Mouse (Mus musculus): Measurements from ENCODE around the gene Hist1h2be. TPM values are rescaled to one million over a fixed set of nuclear protein-coding genes. Genes with fewer than 3 reads are reported as not detected.
"Not testable (repeated sequence)": the region's sequence is repeated elsewhere in the genome, so short reads cannot be mapped to it uniquely, and the experiment has no call there.

The Hist1h2be gene
- polyA plus RNA-seq, 1 experiment from 2014 or later: 2.9 TPM

DNA sequence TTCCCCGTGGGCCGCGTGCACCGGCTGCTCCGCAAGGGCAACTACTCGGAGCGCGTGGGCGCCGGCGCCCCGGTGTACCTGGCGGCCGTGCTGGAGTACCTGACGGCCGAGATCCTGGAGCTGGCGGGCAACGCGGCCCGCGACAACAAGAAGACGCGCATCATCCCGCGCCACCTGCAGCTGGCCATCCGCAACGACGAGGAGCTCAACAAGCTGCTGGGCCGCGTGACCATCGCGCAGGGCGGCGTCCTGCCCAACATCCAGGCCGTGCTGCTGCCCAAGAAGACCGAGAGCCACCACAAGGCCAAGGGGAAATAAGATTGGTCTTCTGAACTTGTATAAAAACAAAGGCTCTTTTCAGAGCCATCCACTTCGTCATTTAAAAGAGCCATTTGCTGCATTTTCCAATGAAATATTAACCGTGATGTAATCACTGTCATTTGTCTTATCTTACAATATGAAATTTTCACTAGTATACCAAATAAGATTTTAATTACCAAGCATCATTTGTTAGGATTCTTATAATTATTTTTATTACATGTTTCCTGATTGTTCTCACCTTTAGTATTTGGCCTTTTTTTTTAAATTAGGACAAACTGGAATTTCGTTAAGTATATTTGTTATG is 46.3 kb downstream of the Hist1h2be start:
- CTCF ChIA-PET; DNase-seq (ENCODE audit: low read depth, low spot score); ATAC-seq; H3K27me3 ChIP-seq: not testable (repeated sequence)
- in situ Hi-C loops (cut with MboI; ENCODE audit: low pct_unique_long_range_greater_than_20kb): loop anchor here (5.0 kb wide), 1 partner anchor 168 kb away; no protein-coding TSS in a partner anchor
- POLR2A ChIA-PET: interaction anchor here (0.8 kb wide), 1 partner anchor 24 kb away, joined by 3 read pairs; no protein-coding TSS in a partner anchor
- TF ChIP-seq CTCF (IDR thresholded peaks at IDR 0.05): peak; percentile 17

DNA sequence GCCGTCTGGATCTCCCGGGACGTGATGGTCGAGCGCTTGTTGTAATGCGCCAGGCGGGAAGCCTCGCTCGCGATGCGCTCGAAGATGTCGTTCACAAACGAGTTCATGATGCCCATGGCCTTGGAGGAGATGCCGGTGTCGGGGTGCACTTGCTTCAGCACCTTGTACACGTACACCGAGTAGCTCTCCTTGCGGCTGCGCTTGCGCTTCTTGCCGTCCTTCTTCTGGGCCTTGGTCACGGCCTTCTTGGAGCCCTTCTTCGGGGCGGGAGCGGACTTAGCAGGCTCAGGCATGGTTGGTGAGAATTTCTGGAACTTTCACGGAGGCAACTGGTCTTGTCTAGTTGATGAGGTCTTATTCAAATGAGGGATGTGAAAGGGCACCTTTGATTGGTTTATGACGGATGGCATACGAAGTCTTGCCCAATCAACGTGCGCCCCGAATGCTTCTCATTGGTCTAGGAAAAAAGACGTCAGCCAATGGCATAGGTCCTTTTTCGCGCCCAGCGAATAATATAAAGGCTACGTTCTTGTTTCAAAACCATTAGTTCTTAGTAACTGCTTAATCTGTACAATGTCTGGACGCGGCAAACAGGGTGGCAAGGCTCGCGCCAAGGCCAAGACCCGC is 46.9 kb downstream of the Hist1h2be start, which contains the start of the genes Hist1h2bf and Hist1h2ad:
Gene Hist1h2bf (minus strand): TSS at position 299 of the 627 bp plus-strand sequence.
Gene Hist1h2ad (plus strand): TSS at position 484 of the 627 bp plus-strand sequence.
- CTCF ChIA-PET; H3K27me3 ChIP-seq; POLR2A ChIA-PET; in situ Hi-C loops (cut with MboI; ENCODE audit: low pct_unique_long_range_greater_than_20kb): not testable (repeated sequence)
- peak; percentile 94 for DNase-seq (ENCODE audit: low read depth, low spot score)
- peak; percentile 75 for ATAC-seq

DNA sequence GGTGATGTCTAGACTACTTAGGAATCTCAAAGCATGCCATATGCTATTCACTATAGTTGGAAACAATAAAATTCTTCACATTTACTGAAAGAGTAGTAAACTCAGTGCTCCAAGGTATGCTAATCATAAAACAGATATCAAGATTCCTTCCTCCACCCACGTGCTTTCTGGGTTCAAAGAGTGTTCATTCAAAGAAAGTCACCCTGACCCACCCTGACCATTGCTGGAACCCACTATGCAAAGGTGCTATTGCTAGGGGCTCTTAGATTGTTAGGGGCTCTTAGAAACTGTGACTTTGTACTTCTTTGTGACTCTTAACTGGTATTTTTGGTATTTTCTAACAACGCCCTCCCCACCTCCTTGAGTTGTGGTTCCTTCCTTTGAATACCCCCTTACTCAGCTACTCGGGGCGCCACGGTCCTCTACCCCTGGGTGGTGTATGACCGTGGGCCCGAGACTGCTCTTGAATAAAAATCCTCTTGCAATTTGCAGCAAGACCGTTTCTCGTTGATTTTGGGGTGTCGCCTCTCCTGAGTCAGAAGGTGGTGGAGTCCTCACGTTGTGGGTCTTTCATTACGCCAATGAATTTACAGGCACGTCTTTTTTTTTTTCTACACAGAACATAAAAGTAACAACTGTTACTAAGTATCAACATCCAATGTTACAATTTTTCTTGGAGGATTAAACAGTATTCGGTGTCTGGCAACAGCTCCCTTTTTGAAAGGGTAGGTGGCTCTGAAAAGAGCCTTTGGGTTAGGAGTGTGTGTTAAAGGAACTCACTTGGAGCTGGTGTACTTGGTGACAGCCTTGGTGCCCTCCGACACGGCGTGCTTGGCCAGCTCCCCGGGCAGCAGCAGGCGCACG is 47.7 kb downstream of the Hist1h2be start:
- H3K27me3 ChIP-seq; ATAC-seq; in situ Hi-C loops (cut with MboI; ENCODE audit: low pct_unique_long_range_greater_than_20kb); POLR2A ChIA-PET; DNase-seq (ENCODE audit: low read depth, low spot score); CTCF ChIA-PET: not testable (repeated sequence)

DNA sequence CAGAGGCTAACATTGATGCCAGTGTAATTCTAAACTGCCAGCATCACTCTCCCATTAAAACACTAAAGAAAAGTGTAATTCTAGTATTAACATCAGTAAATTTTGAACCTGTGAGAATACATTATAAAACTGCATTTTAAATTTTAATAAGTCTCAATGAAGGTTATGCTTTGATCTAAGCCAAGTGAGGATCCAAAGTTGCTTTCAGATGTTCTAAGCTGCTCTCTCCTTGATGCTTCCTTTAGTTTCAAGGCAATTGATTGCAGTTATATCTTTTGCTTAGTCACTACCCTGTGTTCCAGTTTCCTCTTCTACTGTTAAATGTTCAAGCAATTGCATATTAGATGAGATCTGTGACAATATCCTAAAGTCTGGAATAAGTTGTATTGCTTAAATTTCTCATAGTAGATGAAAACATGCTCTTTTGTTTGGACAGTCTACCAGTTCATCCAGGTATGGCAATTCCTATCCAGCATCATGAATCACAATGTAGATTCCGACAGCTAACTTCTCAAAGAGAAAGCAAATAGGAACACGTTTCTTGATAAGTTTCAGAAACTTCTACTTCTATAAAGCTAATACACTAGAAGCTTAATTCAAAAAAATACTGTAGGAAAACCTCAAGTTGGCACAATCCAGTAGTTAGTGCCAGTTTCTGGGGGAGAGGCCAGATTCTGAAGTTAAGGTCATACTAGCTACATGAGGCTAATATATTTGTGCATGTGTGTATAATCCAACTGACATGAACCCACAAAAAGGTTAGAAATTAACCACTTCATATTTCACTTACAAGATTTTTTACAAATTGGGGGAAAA is 48.5 kb downstream of the Hist1h2be start:
- DNase-seq (ENCODE audit: low read depth, low spot score): no peak
- H3K27me3 ChIP-seq: no peaks in the 10 kb centered on the region
- ATAC-seq: no peak
- in situ Hi-C loops (cut with MboI; ENCODE audit: low pct_unique_long_range_greater_than_20kb): no loop called here
- TF ChIP-seq CTCF (IDR thresholded peaks at IDR 0.05): no peak
- ChIA-PET CTCF (no interaction called here), POLR2A (interaction anchor here (1.1 kb wide), 1 partner anchor 18 kb away, joined by 3 read pairs; no protein-coding TSS in a partner anchor)

DNA sequence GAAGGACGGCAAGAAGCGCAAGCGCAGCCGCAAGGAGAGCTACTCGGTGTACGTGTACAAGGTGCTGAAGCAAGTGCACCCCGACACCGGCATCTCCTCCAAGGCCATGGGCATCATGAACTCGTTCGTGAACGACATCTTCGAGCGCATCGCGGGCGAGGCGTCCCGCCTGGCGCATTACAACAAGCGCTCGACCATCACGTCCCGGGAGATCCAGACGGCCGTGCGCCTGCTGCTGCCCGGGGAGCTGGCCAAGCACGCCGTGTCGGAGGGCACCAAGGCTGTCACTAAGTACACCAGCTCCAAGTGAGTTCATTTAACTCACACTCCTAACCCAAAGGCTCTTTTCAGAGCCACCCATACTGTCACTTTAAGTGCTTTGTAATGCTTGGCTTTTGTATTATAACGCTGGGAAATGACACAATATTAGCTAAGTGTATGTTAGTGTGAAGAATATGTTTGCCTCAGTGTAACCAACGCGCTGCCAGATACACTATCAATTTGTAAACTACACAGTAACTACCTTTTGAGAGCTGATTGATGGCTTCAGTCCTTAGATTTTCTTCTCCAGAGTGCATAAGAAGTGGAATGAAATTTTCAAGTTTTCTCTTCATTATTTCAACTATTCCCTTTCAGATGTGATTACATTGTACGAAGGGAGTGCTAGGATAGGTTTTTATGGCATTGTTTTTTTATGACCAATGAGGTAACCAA is 49.3 kb downstream of the Hist1h2be start:
- CTCF ChIA-PET; in situ Hi-C loops (cut with MboI; ENCODE audit: low pct_unique_long_range_greater_than_20kb); ATAC-seq; DNase-seq (ENCODE audit: low read depth, low spot score); H3K27me3 ChIP-seq: not testable (repeated sequence)
- POLR2A ChIA-PET: interaction anchor here (1.1 to 1.9 kb wide), 2 partner anchors 10 to 17 kb away, joined by 3 to 5 read pairs; partner anchors contain the start of gene Hist1h4d

DNA sequence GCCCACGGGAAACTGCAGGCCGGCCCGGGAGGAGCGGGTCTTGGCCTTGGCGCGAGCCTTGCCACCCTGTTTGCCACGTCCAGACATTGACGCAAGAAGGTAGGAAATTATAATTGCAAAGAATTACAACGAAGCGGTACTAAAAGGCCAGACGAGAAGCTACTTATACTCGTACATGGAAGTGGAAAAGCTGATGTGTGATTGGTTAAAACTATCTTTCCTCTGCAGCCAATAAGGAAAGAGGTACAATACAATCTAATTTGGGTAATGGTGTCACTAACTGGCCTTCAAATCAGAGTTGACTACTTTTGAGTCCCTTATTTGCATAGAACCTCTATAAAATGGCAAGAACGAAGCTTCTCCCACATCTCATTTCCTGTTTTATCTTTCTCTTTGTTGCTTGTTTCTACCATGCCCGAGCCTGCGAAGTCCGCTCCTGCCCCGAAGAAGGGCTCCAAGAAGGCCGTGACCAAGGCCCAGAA is 49.9 kb downstream of the Hist1h2be start, which contains the start of the genes Hist1h2ae and Hist1h2bg:
Gene Hist1h2ae (minus strand): TSS at position 199 of the 482 bp plus-strand sequence.
Gene Hist1h2bg (plus strand): TSS at position 375 of the 482 bp plus-strand sequence.
- ATAC-seq (peak; percentile 82), DNase-seq (ENCODE audit: low read depth, low spot score) (peak; percentile 89)
- POLR2A ChIA-PET: interaction anchor here (1.1 to 1.9 kb wide), 3 partner anchors 11 to 127 kb away, joined by 3 to 5 read pairs (median 5); partner anchors contain the start of genes Hist1h4c and Hist1h4d
- in situ Hi-C loops (cut with MboI; ENCODE audit: low pct_unique_long_range_greater_than_20kb): no loop called here
- no peaks in the 10 kb centered on the region for H3K27me3 ChIP-seq
- no peak for TF ChIP-seq CTCF (IDR thresholded peaks at IDR 0.05)
- CTCF ChIA-PET: no interaction called here

DNA sequence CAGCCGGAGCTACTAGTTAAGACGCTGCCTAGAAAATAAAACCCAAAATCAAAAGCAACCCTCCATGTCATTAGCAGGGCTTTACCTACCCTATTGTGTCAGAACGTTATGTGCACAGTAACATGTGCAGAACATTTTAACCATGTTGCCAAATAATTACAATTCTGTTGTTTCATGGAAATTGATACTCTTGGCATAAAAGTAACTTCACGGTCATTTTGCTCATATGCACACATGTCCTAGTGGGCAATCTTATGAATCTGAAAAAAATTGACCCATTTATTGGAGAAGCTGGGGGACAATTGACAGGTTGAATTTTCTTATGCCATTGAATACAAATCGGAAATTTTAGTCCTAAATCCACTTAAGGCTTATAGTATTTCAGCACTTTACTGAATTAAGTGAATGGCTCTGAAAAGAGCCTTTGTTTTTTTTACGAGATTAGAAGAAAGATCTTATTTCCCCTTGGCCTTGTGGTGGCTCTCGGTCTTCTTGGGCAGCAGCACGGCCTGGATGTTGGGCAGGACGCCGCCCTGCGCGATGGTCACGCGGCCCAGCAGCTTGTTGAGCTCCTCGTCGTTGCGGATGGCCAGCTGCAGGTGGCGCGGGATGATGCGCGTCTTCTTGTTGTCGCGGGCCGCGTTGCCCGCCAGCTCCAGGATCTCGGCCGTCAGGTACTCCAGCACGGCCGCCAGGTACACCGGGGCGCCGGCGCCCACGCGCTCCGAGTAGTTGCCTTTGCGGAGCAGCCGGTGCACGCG is 50.5 kb downstream of the Hist1h2be start:
- DNase-seq (ENCODE audit: low read depth, low spot score); CTCF ChIA-PET; in situ Hi-C loops (cut with MboI; ENCODE audit: low pct_unique_long_range_greater_than_20kb); H3K27me3 ChIP-seq; ATAC-seq: not testable (repeated sequence)
- POLR2A ChIA-PET: interaction anchor here (0.9 to 1.9 kb wide), 4 partner anchors 10 to 127 kb away, joined by 3 to 5 read pairs (median 4); partner anchors contain the start of genes Hist1h4c and Hist1h4d

DNA sequence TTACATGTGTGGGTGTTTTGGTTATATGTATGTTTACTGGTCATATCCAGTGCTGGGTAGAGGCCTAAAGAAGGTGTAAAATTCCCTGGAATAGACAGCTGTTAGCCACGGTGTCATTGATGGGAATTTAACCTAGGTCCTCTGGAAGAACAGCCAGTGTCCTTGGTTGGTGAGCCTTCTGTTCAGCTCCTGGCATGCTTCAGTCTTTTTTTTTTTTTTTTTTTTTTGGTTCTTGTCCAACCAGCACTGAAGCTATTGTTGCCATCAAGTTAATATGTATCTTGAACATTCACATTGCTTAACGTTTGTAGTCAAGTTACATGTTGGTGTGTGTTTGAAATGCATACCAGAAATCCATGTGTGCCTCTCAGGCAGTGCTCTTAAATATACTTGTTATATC is 56.4 kb downstream of the Hist1h2be start:
- ChIA-PET POLR2A (interaction anchor here (0.5 to 1.0 kb wide), 2 partner anchors 9 to 23 kb away, joined by 3 to 4 read pairs; no protein-coding TSS in a partner anchor), CTCF (no interaction called here)
- TF ChIP-seq CTCF (IDR thresholded peaks at IDR 0.05): no peak
- H3K27me3 ChIP-seq: no peaks in the 10 kb centered on the region
- DNase-seq (ENCODE audit: low read depth, low spot score) (no peak), ATAC-seq (no peak)
- in situ Hi-C loops (cut with MboI; ENCODE audit: low pct_unique_long_range_greater_than_20kb): loop anchor here (10.0 kb wide), 1 partner anchor 130 kb away; the partner anchor contains the start of genes Hist1h1t and Hist1h4c

Data from Patski (cell line).